Mouse (Mus musculus) heart, postnatal 10 days (tissue): ENCODE results near the gene Apba3. TPM values are rescaled to one million over a fixed set of nuclear protein-coding genes. Genes with fewer than 3 reads are reported as not detected.
"Not testable (repeated sequence)": the region's sequence is repeated elsewhere in the genome, so short reads cannot be mapped to it uniquely, and the experiment has no call there.

ENCODE experiments used
- DNase-seq, 2 experiments: peaks; one replicate each; pipeline ENCODE4 v3.0.0; 2021
- intact Hi-C: fragments of 180-260 bp; cut with DNase I; formaldehyde crosslinking; loops from one replicate; pipeline ENCODE4 v1.15.1; 2025
- total RNA-seq, 2 experiments: library from RNA; stranded (reverse); gene quantifications; 2 replicates each; pipeline ENCODE4 v1.2.3; 2021

The Apba3 gene
- 10 to 100 TPM; 66.5 to 68.3 TPM for total RNA-seq

- intact Hi-C loops = no loop called here
- peak; percentile 98 for DNase-seq
Observed at GRCm38 (mm10) chr10:81266211-81267105, at the start of gene Apba3, which contains the start of gene Mrpl54. Gene Apba3, plus strand, starts transcription at chr10:81266960. Gene Mrpl54, minus strand, starts transcription at chr10:81266934.

GRCm38 (mm10) chr10:81217267-81217666, 49.5 kb upstream of the Apba3 start:
- peak in 1 of 2 experiments; percentile 44 for DNase-seq
- intact Hi-C loops = not testable (repeated sequence)

- intact Hi-C loops = loop anchor here (1.0 kb wide), 1 partner anchor 20 kb away; no protein-coding TSS in a partner anchor
- peak; percentile 75 to 84 for DNase-seq
Observed at GRCm38 (mm10) chr10:81217964-81218363, 48.8 kb upstream of the Apba3 start.

- no peak for DNase-seq
- intact Hi-C loops = no loop called here
Observed at GRCm38 (mm10) chr10:81221402-81222015, 45.3 kb upstream of the Apba3 start.

GRCm38 (mm10) chr10:81223731-81224130, 43.0 kb upstream of the Apba3 start:
- intact Hi-C loops, DNase-seq: not testable (repeated sequence)

GRCm38 (mm10) chr10:81229735-81230437, 36.9 kb upstream of the Apba3 start:
- intact Hi-C loops = no loop called here

GRCm38 (mm10) chr10:81230438-81231332, 36.1 kb upstream of the Apba3 start, which contains the start of gene Atcay:
Gene Atcay, minus strand, starts transcription at chr10:81230833.
- intact Hi-C loops = no loop called here
- peak in 1 of 2 experiments; percentile 31 for DNase-seq

More at GRCm38 (mm10) chr10:81229735-81230437, 36.9 kb upstream of the Apba3 start:
- no peak for DNase-seq

- DNase-seq = no peak
- intact Hi-C loops = no loop called here
Observed at GRCm38 (mm10) chr10:81231436-81231835, 35.3 kb upstream of the Apba3 start.

- DNase-seq = peak; percentile 86 to 89
- intact Hi-C loops = no loop called here
Observed at GRCm38 (mm10) chr10:81232580-81233225, 34.1 kb upstream of the Apba3 start, which contains the start of gene Zfr2. Gene Zfr2, plus strand, starts transcription at chr10:81233155.

GRCm38 (mm10) chr10:81233226-81233585, 33.6 kb upstream of the Apba3 start:
- intact Hi-C loops = no loop called here
- DNase-seq = no peak

GRCm38 (mm10) chr10:81234206-81234605, 32.6 kb upstream of the Apba3 start:
- intact Hi-C loops = no loop called here
- DNase-seq = no peak

GRCm38 (mm10) chr10:81236471-81237268, 30.1 kb upstream of the Apba3 start:
- no peak for DNase-seq
- intact Hi-C loops = no loop called here

GRCm38 (mm10) chr10:81238618-81239017, 28.1 kb upstream of the Apba3 start:
- intact Hi-C loops = no loop called here
- no peak for DNase-seq

GRCm38 (mm10) chr10:81240876-81241275, 25.9 kb upstream of the Apba3 start:
- DNase-seq = peak in 1 of 2 experiments; percentile 74
- intact Hi-C loops = no loop called here

- intact Hi-C loops = no loop called here
- no peak for DNase-seq
Observed at GRCm38 (mm10) chr10:81242021-81242420, 24.7 kb upstream of the Apba3 start.

GRCm38 (mm10) chr10:81244146-81244545, 22.6 kb upstream of the Apba3 start:
- no peak for DNase-seq
- intact Hi-C loops = no loop called here

GRCm38 (mm10) chr10:81244595-81244994, 22.2 kb upstream of the Apba3 start:
- intact Hi-C loops = no loop called here
- DNase-seq = peak; percentile 83 to 92

- no peak for DNase-seq
- intact Hi-C loops = no loop called here
Observed at GRCm38 (mm10) chr10:81245166-81245565, 21.6 kb upstream of the Apba3 start.

- intact Hi-C loops = no loop called here
- DNase-seq = no peak
Observed at GRCm38 (mm10) chr10:81247804-81248203, 19.0 kb upstream of the Apba3 start.
